Mouse (Mus musculus) stomach, postnatal 0 days (tissue): Measurements from ENCODE around the gene Ccdc194. TPM values are rescaled to one million over a fixed set of nuclear protein-coding genes. Genes with fewer than 3 reads are reported as not detected.
"Not testable (repeated sequence)": the region's sequence is repeated elsewhere in the genome, so short reads cannot be mapped to it uniquely, and the experiment has no call there.

ENCODE experiments used
- ATAC-seq: fragments of 200-750 bp; cut with Nextera tagmentation; 2 replicates; pipeline ENCODE4 v1.8.0; 2017; ENCODE audit not compliant: low FRiP score, low TSS enrichment
- DNase-seq: peaks from one replicate; pipeline ENCODE4 v3.0.0-alpha.2; 2016; ENCODE audit warnings: low spot score
- H3K27ac ChIP-seq: fragments of 300-500 bp; sonication (generic); replicated peaks from 2 replicates; pipeline ENCODE4 v1.5.1; 2014; ENCODE audit warnings: mild to moderate bottlenecking, control low read depth
- H3K27me3 ChIP-seq: fragments of 300-500 bp; sonication (generic); 2 replicates; pipeline ENCODE4 v1.6.1; 2014; ENCODE audit warnings: low read length; ENCODE audit not compliant: control insufficient read depth, insufficient read depth
- H3K36me3 ChIP-seq: fragments of 300-500 bp; sonication (generic); 2 replicates; pipeline ENCODE4 v1.6.1; 2014; ENCODE audit warnings: low read length, mixed read lengths; ENCODE audit not compliant: control insufficient read depth, insufficient read depth
- H3K4me1 ChIP-seq: fragments of 300-500 bp; sonication (generic); replicated peaks from 2 replicates; pipeline ENCODE4 v1.6.1; 2014; ENCODE audit warnings: antibody characterized with exemption; ENCODE audit not compliant: control insufficient read depth, insufficient read depth
- H3K4me2 ChIP-seq: fragments of 300-500 bp; sonication (generic); replicated peaks from 2 replicates; pipeline ENCODE4 v1.6.1; 2014; ENCODE audit warnings: low read depth, mild to moderate bottlenecking, control low read depth, moderate library complexity
- H3K4me3 ChIP-seq: fragments of 300-500 bp; sonication (generic); 2 replicates; pipeline ENCODE4 v1.5.1; 2014; ENCODE audit warnings: low read depth, low read length, control low read depth
- H3K9ac ChIP-seq: fragments of 300-500 bp; sonication (generic); 2 replicates; pipeline ENCODE4 v1.6.1; 2014; ENCODE audit warnings: mild to moderate bottlenecking, low read length, control low read depth, mixed read lengths
- H3K9me3 ChIP-seq: fragments of 300-500 bp; sonication (generic); 2 replicates; pipeline ENCODE4 v1.6.1; 2016; ENCODE audit warnings: low read length; ENCODE audit not compliant: control insufficient read depth
- CTCF ChIP-seq: IDR thresholded peaks from 2 replicates; pipeline ENCODE4 v1.5.1; 2016; ENCODE audit warnings: antibody characterized with exemption, low read depth, mild to moderate bottlenecking, moderate library complexity
- EP300 ChIP-seq: optimal IDR thresholded peaks from 2 replicates; pipeline ENCODE3; 2016; ENCODE audit warnings: antibody characterized with exemption
- WGBS: fragments of 180-500 bp; shearing (Covaris S2); extraction: QIAGEN DNeasy Blood & Tissue Kit; methylation state at CpG from one replicate; pipeline ENCODE4 v1.1.7; 2014; 5-methylcytosine and 5-hydroxymethylcytosine counted together
- polyA plus RNA-seq: library from polyadenylated mRNA; unstranded; fragments of >200 nt; fragmentation: Nextera tagmentation; extraction: Ambion mirVana; gene quantifications from 2 replicates; pipeline ENCODE4 v1.2.1, GENCODE M21; 2015

The Ccdc194 gene
- polyA plus RNA-seq, 1 experiment from 2014 or later = 0.29 TPM

DNA sequence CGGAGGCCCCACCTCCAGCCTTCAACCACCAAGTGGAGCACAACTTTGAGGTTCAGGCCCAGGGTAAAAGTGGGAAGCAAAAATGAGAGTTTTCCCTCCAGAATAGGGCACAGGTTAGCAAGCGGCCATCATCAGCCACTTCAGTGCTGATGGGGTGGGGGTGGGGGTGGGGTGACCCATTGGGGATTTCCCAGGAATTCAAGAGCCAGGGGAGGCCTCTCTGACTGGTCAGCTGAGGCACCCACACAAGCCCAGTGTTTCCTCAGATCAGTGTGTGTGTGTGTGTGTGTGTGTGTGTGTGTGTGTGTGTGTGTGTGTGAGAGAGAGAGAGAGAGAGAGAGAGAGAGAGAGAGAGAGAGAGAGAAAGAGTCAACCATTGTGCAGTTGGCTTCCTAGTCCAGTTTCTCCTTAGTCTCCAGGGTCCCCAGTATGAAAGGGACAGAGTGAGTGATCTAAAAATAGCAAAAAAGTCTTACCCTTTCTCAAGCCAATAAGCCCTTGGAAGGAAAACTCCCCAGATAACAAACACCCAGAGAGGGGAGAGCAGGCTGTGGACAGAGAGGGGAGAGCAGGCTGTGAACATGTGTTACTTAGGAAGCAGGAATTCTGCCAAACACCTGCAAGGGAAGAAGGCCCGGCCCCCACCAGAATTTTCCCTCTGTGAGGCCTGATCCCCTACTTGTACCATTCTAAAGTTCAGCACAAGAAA, 1.8 kb upstream of the Ccdc194 start:
- DNase-seq (no peak), ATAC-seq (no peak)
- no peak overlapping the region for H3K9ac ChIP-seq
- H3K4me1 ChIP-seq = 0 out of 2 replicates have a peak, but pooled peaks cover 2% of the 10 kb centered on the region
- no peaks in the 10 kb centered on the region for H3K36me3 ChIP-seq
- H3K27me3 ChIP-seq = no peaks in the 10 kb centered on the region
- TF ChIP-seq CTCF (no peak), EP300 (no peak)
- H3K9me3 ChIP-seq = no peaks in the 10 kb centered on the region
- peak overlapping the region; percentile 61; the same call in 1 of the 2 replicates for H3K27ac ChIP-seq
- H3K4me3 ChIP-seq = no peak overlapping the region
- 55% methylated on average over 3 of the region's 3 CpGs for WGBS
- no peak overlapping the region for H3K4me2 ChIP-seq

- Histone ChIP-seq H3K9ac (no peak overlapping the region), H3K36me3 (no peaks in the 10 kb centered on the region), H3K4me2 (no peak overlapping the region), H3K27ac (peak overlapping the region; percentile 61; the same call in 1 of the 2 replicates), H3K4me3 (no peak overlapping the region), H3K4me1 (0 out of 2 replicates have a peak, but pooled peaks cover 2% of the 10 kb centered on the region), H3K9me3 (no peaks in the 10 kb centered on the region), H3K27me3 (no peaks in the 10 kb centered on the region)
- no peak for TF ChIP-seq CTCF
- TF ChIP-seq EP300 = no peak
- no peak for ATAC-seq
- DNase-seq = no peak
- 26% methylated on average over 6 of the region's 6 CpGs for WGBS
These were observed 761 bp upstream of the Ccdc194 start for GRCm38 (mm10) chr8:71526272-71526671.

GRCm38 (mm10) chr8:71521634-71522033, 3.9 kb downstream of the Ccdc194 start:
- no peak overlapping the region for H3K4me3 ChIP-seq
- H3K27me3 ChIP-seq = no peaks in the 10 kb centered on the region
- no peaks in the 10 kb centered on the region for H3K4me1 ChIP-seq
- H3K36me3 ChIP-seq = no peaks in the 10 kb centered on the region
- no peak overlapping the region for H3K27ac ChIP-seq
- DNase-seq (peak; percentile 96), ATAC-seq (peak; percentile 95)
- TF ChIP-seq CTCF (peak; percentile 99), EP300 (no peak)
- H3K4me2 ChIP-seq = 0 out of 2 replicates have a peak overlapping the region, but pooled peaks have one; percentile 8
- H3K9ac ChIP-seq = no peak overlapping the region
- WGBS = 4% methylated on average over 17 of the region's 17 CpGs
- no peaks in the 10 kb centered on the region for H3K9me3 ChIP-seq

DNA sequence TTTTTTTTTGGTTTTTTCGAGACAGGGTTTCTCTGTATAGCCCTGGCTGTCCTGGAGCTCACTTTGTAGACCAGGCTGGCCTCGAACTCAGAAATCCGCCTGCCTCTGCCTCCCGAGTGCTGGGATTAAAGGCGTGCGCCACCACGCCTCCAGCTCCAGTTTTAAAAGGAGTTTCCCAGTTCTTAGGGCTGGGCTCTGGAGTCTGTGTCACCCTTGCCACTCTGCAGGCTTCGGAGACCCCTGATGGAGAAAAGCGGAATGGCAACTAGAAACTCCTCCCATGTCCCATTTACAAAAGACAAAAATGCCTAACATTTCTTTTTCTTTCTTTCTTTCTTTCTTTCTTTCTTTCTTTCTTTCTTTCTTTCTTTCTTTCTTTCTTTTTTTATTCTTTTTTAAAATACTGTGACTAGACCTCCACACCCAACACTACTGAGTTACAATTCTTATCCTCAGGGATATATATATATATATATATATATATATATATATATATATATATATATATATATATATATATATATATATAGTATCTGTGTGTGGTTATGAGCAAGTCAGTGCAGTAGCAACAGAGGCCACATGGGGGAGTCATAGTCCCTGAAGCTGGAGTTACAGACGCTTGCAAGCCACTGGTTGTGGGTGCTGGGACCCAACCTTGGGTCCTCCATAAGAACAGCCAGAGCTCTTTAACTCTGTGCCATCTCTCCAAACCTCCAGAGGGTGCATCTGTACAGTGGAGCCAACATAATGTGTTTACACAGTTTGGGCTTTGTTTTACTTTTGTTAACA, 6.3 kb downstream of the Ccdc194 start:
- 36% methylated on average over 9 of the region's 10 CpGs for WGBS
- not testable (repeated sequence) for H3K36me3 ChIP-seq, H3K9me3 ChIP-seq, H3K27me3 ChIP-seq, H3K4me3 ChIP-seq, H3K4me1 ChIP-seq, H3K4me2 ChIP-seq, ATAC-seq, H3K9ac ChIP-seq, H3K27ac ChIP-seq
- TF ChIP-seq CTCF = peak; percentile 75
- peak; percentile 71 for DNase-seq

DNA sequence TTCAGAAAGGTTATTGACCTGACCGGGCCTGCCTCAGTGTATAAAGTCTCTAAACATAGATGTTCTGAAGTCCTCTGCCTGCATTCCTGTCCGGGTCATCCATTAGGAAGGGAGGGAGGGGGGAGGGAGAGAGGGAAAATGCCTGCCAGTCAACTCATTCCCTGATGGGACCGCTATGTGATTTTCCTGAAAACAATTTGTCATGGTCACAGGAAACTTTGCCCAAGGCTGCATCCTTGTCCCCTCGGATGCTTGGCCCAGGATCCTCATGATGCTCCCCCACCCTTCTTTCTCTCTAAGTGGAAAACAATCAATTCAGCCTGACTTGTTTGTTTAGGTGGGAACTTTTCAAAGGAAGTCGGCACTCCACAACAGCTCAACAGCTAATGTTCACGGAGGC, 8.7 kb downstream of the Ccdc194 start:
- no peak for ATAC-seq
- Histone ChIP-seq H3K4me2 (no peak overlapping the region), H3K36me3 (no peaks in the 10 kb centered on the region), H3K9me3 (no peaks in the 10 kb centered on the region), H3K4me1 (no peaks in the 10 kb centered on the region), H3K9ac (no peak overlapping the region), H3K4me3 (no peak overlapping the region), H3K27me3 (no peaks in the 10 kb centered on the region), H3K27ac (no peak overlapping the region)
- 6% methylated on average over 6 of the region's 6 CpGs for WGBS
- DNase-seq = no peak
- TF ChIP-seq CTCF (no peak), EP300 (no peak)

DNA sequence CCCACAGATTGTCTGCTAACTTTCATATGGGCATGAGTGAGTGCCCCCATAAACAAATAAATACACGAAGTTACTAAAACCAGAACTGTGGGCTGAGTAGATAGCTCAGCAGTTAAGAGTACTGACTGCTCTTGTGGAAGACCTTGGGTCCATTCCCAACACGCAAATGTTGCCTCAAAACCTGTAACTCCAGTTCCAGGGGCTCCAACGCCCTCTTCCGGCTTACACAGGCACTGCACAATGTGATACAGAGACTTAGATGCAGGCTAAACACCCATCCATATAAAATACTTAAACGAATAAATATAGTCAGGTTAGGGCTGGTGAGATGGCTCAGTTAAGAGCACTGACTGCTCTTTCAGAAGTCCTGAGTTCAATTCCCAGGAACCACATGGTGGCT, 10.5 kb downstream of the Ccdc194 start:
- no peaks in the 10 kb centered on the region for H3K9me3 ChIP-seq
- no peak overlapping the region for H3K9ac ChIP-seq
- no peak for ATAC-seq
- no peak for TF ChIP-seq EP300
- TF ChIP-seq CTCF = peak; percentile 28
- H3K4me2 ChIP-seq = no peak overlapping the region
- H3K27me3 ChIP-seq = no peaks in the 10 kb centered on the region
- WGBS = 63% methylated on average over 5 of the region's 5 CpGs
- no peak overlapping the region for H3K27ac ChIP-seq
- no peaks in the 10 kb centered on the region for H3K36me3 ChIP-seq
- no peak for DNase-seq
- H3K4me1 ChIP-seq = no peaks in the 10 kb centered on the region
- no peak overlapping the region for H3K4me3 ChIP-seq
